Mouse (Mus musculus) urinary bladder, adult 2 months (tissue): ENCODE results near the gene Pafah1b2. TPM values are rescaled to one million over a fixed set of nuclear protein-coding genes. Genes with fewer than 3 reads are reported as not detected.

ENCODE experiments used
- DNase-seq: peaks from one replicate; pipeline ENCODE4 v3.0.0; 2022; ENCODE audit warnings: low spot score
- polyA plus RNA-seq: library from polyadenylated mRNA; depleted of rRNA; stranded (reverse); fragments of >200 nt; gene quantifications from 2 replicates; pipeline ENCODE4 v1.2.3, GENCODE M21; 2012

Pafah1b2 gene
- polyA plus RNA-seq, 1 experiment: 45.4 TPM

- DNase-seq: no peak
Observed at GRCm38 (mm10) chr9:45980611-45981010, 31.9 kb downstream of the Pafah1b2 start.

GRCm38 (mm10) chr9:45979778-45980177 is 32.7 kb downstream of the Pafah1b2 start:
- no peak for DNase-seq

- DNase-seq: no peak
Observed at GRCm38 (mm10) chr9:45976884-45977283, 35.6 kb downstream of the Pafah1b2 start.

GRCm38 (mm10) chr9:45963577-45963976 is 48.9 kb downstream of the Pafah1b2 start:
- no peak for DNase-seq

- DNase-seq: no peak
Observed at GRCm38 (mm10) chr9:45961855-45962254, 50.6 kb downstream of the Pafah1b2 start.

- no peak for DNase-seq
Observed at GRCm38 (mm10) chr9:45959661-45960060, 52.8 kb downstream of the Pafah1b2 start.

- DNase-seq: no peak
Observed at GRCm38 (mm10) chr9:45958851-45959250, 53.6 kb downstream of the Pafah1b2 start.

GRCm38 (mm10) chr9:45958023-45958670 is 54.3 kb downstream of the Pafah1b2 start:
- no peak for DNase-seq

- DNase-seq: peak; percentile 77
Observed at GRCm38 (mm10) chr9:45955107-45955963, 57.2 kb downstream of the Pafah1b2 start, which contains the start of gene Sidt2. TSS of gene Sidt2 (minus strand) at chr9:45955258.

GRCm38 (mm10) chr9:45954294-45955106 is 58.0 kb downstream of the Pafah1b2 start:
- DNase-seq: peak; percentile 64

GRCm38 (mm10) chr9:45953511-45954293 is 58.8 kb downstream of the Pafah1b2 start:
- no peak for DNase-seq

GRCm38 (mm10) chr9:45952890-45953289 is 59.6 kb downstream of the Pafah1b2 start:
- DNase-seq: no peak

- no peak for DNase-seq
Observed at GRCm38 (mm10) chr9:45952057-45952456, 60.4 kb downstream of the Pafah1b2 start.

GRCm38 (mm10) chr9:45946872-45947183 is 65.7 kb downstream of the Pafah1b2 start:
- no peak for DNase-seq

- DNase-seq: peak; percentile 14
Observed at GRCm38 (mm10) chr9:45946182-45946871, 66.2 kb downstream of the Pafah1b2 start.

GRCm38 (mm10) chr9:45945721-45946120 is 66.8 kb downstream of the Pafah1b2 start:
- DNase-seq: peak; percentile 16

GRCm38 (mm10) chr9:45944506-45945400 is 67.7 kb downstream of the Pafah1b2 start:
- DNase-seq: no peak

- no peak for DNase-seq
Observed at GRCm38 (mm10) chr9:45943628-45944505, 68.6 kb downstream of the Pafah1b2 start.

GRCm38 (mm10) chr9:45942916-45943315 is 69.6 kb downstream of the Pafah1b2 start:
- DNase-seq: no peak
